Mouse (Mus musculus) retina, postnatal 1 day (tissue): Measurements from ENCODE around the gene Txn1.

Experiments
- DNase-seq: peaks from one replicate; pipeline ENCODE4 v3.0.0-alpha.2; 2012

Txn1 gene

DNA sequence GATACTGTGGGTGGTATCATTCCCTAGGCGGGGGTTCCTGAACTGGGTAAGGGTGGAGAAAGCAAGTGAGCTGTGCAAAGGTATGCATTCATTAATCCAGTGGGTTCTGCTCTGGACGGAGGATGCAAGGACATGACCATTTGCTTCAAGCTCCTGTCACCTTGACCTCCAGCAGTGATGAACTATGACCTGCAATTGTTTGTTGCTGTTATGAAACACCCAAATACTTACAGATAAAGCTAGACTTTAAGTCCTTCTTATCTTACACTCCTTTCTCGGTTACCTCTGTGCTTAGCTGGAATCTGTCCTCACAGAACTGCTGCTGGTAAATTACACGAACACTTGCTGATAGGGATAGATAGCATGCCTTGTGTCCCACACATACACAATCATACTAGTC lies 15.6 kb downstream of the Txn1 start:
- DNase-seq: no peak

DNA sequence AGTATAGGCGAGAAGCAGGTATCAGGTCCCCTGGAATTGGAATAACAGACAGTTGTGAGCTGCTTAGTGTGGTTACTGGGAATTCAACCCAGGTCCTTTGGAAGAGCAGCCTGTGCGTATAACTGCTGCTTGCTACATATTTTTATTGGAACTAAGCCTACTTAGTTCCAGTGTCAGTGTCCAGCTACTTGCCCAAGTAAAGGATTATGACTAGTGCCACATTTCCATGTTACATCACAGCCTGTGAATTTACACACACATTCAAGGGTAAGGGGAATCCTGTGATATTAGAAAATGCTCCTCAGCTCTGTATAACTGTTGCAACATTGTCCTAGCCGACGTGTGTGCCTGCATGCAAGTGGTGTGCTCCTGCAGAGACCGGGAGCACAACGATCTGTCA lies 18.9 kb downstream of the Txn1 start:
- no peak for DNase-seq

DNA sequence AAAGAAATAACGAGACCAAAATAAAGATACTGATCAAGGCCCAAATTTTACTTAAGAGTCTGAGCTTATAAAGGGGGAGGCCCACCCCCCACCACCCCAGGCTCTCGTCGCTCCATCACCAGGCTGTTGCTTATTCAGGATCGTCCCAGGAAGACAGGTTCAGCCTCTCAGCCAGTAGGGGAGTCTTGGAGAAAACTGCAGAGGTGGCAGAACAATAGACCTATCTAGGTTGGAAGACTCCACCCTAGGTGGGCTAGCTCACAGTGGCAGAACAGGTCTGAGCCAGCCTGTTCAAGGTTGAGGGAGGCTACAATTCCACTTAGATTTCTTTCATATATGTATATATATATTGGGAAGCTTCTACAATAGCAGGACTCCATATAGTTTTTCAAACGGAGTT lies 22.0 kb downstream of the Txn1 start:
- no peak for DNase-seq

DNA sequence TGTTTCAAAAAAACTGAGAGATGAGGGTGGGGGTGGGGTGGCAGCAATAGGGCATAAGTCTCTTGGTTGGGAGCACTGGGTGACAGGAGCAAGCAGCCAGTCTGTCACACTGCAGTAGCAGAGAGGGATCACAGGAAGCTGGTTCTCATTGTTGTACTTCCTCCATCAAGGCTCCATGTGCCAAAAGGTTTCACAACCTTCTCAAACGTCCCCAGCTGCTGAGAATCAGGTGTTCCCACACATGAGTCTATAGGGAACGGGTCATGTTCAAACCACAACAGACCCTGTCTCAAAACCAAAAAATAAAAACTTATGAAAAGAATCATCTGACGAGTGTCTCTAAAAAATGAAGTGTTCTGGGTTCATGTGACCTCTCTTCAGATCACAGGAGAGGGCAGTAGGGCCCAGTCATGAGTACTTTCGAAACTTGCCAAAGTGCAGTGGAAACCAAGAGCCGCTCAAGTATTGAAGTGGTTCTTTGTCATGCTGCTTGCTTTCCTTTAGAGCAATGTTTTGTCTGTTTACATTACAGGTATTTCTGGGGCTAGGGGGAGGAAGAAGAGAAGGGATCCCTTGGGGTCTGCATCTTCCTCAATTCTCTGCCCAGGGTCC lies 25.5 kb downstream of the Txn1 start:
- no peak for DNase-seq

DNA sequence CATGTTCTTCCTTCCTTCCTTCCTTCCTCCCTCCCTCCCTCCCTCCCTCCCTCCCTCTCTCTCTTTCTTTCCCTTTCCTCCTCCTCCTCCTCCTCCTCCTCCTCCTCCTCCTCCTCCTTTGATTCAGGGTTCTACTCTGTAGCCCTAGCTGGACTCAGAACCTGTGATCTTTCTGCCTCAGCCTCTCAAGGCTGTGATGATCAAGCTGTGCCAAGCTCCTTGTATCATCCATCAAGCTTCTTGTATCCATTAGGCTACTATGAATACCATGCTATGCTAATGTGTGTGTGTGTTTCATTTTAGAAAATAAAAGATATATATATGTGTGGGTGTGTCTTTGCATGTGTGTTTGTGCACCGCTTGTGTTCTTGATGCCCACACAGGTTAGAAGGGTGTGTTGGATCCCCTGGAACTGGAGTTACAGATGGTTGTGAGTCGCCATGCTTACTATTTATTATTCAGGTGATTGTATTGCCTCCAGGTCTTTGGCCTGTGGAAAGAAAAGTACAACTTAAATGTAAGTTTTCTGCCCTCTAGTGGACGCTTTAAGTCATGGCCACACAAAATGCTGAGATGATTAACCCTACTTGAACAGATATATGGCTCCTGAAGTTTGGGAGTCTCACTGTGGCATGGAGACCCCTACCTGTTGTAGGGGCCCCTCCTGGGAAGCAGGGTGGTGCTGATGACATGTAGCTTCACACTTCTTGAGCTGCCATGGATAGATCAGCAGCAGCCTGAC lies 28.6 kb downstream of the Txn1 start:
- DNase-seq: peak; percentile 57

DNA sequence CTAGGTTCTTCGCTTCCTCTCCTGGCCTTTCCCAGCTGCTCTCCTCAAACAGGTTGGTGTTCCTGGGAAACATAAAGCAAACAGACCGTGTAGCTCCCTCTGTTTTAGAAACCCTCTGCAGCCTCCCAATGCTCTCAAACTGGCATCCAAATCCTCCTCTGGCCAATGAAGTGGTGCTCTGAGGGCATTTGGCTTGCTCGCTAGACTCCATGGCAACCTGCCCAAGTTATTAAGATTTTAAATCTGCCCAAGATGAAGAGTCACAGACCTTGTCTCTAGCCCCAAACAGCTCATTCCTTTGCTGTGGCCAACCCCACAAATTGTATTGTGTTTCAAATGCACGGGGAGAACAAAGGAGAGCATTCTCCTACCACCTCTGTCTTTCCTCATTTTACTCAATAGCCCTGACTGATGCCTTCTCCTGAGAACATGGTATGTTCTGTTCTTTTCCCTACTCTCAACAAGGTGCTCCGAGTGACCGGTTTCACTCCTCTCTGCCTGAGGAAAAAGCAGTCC lies 31.6 kb downstream of the Txn1 start:
- DNase-seq: no peak

DNA sequence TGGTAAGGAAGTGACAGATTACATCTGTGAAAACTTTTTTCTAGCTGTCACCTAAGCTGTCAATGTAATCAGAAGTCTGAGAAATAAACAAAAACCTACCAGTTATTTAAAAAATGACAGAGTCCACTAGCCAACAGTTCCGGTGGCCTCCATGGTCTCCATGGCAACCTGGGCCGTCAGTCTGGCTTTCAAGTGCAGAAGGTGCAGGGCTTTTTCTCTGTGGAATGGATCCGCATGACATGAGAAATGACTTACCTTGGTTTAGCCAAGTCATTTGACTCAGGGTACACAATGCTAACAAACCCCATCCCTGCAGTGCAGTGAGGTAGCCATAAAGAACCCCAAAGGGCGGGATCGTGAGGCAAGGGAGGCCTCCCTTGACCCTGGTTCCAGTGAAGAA lies 34.0 kb downstream of the Txn1 start:
- no peak for DNase-seq

DNA sequence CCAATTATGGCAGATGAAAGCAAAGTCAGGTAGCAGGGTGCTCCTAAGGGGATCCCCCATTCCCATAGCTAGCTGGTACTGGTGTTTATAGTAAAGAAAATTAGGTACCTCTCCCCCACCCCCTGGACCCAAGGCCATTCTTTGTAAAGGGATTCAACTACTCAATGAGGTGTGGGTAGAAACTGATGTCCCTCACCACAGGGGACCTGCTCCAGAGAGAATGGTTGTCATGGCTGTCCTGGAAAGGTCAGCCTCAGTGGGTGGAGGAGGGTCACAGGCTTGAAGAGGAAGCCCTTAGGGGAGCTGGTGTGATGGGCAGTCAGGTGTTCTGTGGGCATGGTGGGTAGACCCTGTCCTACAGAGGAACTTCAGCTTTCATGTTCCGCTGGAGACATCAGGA lies 35.7 kb downstream of the Txn1 start:
- DNase-seq: no peak

DNA sequence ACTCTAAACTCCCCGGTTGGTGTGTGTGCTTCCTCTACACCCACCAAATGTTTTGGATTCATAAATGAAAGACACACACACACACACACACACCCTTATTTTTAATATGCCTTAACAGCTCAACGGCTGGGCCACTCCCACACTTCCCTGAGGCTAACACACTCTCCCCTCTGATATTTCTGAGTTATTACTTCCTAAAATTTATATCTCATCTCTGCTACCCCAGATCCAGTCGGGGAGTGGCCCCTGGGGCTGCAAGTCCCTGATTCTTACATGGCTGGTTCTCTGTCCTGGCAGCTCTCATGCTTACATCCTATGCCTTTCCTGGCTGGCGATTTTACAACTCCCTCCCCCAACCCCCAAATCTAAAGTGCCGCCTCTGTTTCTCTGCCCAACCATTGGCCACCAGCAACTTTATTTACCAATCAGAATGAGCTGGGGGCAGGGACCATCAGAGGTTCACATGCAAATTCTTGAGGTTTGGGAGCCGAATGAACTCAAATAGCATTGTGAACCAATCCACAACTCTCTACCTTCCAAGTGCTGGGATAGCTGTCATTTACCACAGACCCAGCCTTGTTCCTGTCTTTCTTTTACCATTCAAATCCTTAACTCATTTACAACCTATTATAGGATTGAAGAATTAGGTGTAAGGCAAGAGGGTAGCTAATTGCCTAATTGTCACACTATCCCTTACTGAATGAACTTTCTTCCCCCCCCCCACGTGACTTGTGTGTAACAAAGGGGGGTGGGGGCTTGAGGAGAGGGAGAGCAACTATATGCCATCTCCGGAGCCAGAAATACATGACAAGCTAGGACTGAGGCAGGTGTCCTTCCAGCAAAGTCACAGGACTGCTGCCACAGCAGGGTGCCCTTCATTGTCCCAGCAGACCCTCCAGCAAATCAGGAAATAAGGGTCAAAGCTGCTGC lies 36.5 kb downstream of the Txn1 start:
- no peak for DNase-seq

DNA sequence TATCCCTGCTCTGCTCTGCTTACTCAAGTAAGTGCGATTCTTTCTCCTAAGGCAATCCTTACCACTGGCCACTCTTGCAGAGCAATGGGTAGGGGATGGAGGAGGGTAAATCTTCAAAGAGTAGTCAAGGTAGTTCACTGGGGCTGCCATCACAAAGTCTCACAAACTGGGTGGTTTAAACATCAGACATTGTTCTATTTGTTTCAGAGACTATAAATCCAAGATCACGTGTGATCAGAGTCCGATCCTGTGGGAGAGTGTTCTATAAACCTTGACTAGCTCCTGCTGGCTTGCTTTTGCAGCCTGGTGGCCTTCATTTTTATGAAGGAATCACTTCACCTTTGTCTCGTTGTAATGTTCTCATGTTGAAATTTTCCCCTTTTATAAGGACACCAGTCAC lies 39.5 kb downstream of the Txn1 start:
- no peak for DNase-seq

DNA sequence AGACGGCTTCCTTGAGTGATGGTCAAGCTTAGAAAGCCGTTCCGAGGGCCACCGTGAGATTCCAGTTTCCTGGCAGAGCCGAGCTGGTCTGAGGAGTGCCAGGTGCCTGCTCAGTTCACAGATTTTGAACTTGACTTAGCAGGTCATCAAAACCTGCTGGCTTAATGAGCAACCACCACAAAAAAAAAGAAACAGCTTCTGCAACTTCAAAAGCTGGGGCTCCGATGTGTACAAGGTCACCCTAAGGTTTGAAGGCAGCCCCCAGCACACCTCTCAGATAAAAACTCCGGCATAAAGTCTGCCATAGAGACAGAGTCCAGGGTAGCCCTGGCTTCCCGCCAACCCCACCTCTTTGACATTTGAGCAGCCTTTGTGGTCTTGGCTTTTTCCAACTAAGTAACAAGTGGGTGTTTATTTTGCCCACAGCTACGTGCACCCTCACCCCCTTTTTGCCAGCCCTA lies 40.0 kb downstream of the Txn1 start, which contains the start of gene D630039A03Rik:
TSS of gene D630039A03Rik (minus strand) at position 97 of the 461 bp plus-strand sequence.
- no peak for DNase-seq

DNA sequence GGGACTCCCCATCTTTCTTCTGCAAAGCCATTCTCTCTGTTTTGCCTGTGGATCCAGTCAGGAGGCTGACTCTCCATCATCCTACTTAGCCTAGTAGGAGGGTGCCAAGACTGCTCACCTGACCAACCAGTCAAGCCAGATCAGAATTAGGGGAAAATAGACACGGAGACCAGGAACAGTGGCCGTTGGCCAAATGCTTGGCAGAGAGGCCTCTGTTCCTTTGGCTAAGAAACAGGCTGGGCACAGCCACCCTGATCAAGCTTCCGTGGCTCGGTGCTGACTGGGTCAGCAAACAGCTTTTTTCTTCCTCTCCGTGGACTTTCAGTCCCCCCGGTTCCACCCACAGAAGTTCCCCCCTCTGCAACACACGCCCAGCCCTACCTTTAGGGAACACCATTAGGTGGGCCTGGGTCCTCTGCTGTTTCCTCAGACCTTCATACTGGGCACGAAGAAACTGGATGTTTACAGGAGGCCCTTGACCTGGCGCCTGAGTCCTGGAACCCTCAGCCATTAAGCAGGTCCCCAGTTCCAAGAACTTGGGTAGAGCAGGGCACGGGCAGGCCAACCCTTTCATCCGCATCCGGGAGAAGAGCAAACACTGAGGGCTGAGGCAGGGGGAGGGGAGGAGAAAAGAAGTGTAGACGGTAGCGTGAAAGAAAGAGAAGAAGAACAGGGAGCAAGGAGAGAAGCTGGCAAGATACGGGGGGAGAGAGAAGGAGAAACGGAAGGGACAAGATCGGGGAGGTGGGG lies 40.8 kb downstream of the Txn1 start:
- no peak for DNase-seq

DNA sequence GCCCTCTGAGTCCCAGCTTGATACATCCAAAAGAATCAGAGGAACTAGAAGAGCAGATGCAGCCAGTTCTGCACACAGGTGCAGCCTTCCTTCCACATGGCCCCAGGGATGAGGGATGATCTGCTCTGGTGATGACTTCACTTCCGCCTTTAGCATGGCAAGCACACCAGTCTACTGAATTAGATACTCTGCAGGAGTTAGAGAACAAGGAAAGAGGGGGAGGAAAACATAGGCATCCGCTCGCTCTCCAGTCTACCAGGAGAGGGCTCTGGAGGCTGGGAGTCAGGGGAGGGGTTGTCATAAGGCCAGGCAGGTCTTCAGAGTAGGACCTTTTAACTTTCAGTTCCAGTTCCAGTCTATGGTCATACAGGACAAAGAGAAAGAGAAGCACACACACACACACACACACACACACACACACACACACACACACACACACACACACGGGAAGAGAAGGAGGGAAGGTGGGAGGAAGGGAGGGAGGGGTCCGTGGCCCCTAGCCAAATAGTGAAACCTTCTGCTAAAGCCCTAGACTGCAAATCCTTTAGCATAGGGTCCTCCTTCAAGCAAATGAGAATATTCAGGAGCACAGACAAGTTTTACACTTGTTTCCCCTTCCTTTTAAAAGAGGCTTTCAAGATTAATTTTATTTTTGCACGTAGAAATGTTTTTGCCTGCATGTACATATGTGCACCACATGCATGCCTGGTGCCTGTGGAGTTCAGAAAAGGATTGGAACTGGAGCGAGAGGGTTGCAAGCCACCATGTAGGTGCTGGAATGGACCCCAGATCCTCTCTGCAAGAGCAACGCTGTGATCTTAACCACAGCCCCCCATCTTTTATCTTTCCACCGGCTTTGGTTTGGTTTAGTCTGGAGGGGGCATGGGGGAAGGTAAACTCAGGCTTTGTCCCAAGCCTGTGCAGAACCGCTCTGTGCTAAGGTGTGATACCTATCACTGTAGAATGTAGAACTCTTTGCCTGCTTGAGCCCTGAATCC lies 41.7 kb downstream of the Txn1 start:
- DNase-seq: no peak

DNA sequence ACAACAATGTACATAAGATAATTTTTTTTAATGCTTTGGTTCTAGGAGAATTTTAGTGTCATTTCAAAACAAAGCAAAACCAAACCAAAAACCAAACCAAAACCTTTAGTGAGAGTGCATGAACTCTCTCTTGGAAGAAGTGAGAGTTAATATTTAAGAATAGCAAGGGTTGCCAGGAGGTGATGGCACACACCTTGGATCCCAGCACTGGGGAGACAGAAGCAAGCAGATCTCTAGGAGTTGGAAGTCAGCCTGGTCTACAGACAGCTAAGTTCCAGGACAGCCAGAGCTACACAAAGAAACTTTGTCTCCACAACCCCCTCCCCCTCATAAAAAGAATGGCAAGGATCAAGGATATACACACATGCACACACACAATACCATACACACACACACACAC lies 43.2 kb downstream of the Txn1 start:
- no peak for DNase-seq

DNA sequence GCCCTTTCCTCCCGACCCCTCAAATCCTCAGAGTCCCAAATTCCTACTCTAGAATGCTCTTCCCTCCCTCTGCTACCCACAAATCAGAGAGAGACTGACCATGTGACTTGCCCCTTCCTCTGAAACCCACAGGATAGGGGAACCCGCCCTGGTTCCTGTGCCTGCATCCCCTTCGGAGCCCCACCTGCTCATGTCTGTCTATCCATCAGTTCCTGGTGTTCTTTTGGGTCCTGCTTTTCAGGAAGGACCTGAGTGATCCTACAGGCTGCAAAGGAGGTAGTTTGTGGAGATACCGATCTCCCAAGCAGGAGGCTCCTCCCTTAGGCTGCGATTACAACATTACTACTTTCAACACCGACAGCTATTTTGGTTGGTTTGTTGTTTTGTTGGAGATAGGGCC lies 47.4 kb downstream of the Txn1 start:
- DNase-seq: no peak

DNA sequence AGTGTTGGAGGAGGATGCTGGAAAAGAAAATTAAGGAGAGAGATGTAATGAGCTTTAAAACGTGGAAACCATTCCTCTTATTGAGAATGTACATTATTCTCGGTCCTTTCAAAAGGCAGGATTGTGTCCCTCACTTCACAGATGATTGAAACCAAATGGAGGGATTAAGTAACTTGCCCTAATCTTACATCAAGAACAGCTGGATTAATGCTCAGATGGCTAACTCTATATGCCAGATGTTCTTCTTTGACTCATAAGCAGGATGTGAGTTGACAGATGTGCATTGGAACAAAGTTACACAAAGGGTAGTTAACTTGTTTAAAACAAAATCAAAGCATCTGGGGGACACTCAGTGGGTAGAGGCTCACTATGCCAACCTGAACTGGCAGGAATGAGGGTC lies 49.5 kb downstream of the Txn1 start:
- DNase-seq: no peak

DNA sequence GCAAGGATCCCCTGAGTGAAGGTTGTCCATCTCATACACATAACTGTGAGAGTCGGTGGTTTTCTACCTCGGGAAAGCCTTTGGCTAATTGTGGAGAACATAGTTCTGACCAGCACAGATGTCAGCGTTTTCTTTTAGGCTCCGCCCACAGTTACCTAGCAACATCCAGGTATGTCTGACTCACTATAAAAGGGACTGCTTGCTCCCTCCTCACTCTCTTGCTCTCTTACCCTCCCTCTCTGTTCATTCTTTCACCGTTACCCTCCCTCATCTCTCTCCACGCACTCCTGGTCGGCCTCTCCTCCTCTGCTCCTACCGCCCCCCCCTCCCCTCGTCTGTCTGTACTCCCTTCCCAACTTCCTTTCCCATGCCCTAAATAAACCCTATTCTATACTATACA lies 51.6 kb downstream of the Txn1 start:
- DNase-seq: no peak

DNA sequence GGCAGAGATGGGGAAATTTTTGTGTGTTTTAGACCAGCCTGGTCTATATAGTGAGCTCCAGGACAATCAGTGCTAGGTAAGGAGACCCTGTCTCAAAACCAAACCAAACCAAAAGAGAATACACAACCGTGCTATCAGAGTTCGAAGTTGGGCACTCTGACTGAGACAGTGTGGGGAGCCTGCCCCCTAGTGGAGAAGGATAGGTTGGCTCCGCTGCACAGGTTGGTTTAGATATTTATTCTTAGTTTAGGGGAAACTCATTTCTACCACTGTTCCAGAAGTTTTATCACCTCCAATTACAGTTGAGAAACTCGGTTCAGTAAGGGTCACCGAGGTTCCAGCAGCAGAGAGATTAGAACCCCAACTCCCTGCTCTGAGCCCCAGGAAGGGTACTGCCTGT lies 52.0 kb downstream of the Txn1 start:
- DNase-seq: peak; percentile 59

DNA sequence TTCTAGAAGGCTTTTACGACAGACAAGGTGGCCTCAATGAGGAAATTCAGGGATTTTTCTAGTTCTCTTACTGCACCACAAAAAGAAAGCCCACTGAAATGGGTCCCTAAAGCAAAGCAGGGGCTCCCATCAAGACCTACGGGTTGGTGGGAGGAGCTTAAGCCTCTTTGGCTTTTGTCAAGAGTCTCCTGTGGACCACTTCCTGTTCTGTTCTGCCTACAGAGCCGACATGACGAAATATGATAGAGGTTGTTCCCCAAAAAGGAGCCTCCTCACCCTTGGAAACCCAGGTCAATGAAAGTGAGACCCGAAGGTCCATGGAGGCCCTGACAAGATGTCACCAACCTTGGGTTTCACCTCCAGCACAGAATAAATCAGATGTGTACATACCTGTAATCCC lies 53.6 kb downstream of the Txn1 start:
- no peak for DNase-seq

DNA sequence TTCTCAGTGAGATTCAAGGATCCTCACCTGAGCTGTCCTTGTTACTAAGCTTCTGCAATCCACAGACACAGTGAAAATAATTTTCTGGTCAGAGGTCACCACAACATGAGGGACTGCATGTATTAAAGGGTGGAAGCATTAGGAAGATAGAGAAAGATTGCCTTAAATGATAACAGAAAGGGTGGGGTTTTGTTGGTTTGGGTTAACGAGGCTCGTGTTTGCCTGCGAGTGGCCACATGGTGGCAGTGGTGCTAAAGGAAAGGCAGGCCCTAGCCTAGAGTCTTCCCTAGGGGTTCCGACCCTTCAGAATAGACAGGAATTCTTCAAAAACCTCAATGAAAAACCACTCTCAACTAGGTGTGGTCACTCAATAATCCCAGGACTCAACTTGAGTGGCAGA lies 55.0 kb downstream of the Txn1 start:
- peak; percentile 58 for DNase-seq

DNA sequence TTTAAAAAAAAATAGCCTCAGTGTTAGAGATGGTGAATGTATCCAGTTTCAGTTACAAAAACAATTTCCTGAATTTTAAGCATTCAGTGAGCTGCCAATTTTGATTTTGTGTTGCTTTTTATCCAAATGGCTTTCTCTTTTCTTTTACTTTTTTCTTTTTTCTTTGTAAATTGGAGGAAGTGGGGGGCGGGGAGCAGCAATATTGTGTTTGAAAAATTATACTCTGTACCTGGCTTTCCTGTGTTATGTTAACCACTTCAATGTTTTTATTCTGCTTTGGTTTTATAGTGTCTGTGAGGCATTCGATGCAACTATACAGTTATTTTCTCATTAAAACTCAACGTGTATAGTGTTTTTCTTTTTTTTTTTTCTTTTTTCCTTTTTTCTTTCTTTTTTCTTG lies 59.6 kb downstream of the Txn1 start:
- DNase-seq: no peak
